Mouse (Mus musculus) cerebellum, adult 11 months (tissue): ENCODE data around the gene Bicdl1.
A peak's percentile ranks its signal among the peaks of the same experiment; 100 is the strongest.
"Not testable (repeated sequence)": the region's sequence is repeated elsewhere in the genome, so short reads cannot be mapped to it uniquely, and the experiment has no call there.

ENCODE experiments used
- DNase-seq: peaks from one replicate; pipeline ENCODE4 v3.0.0; 2022

Gene Bicdl1

GRCm38 (mm10) chr5:115731001-115731731 lies at the start of gene Bicdl1:
Gene Bicdl1 (minus strand): TSS chr5:115731621.
- DNase-seq = peak; percentile 57

- no peak for DNase-seq
These were observed 45.5 kb upstream of the Bicdl1 start for GRCm38 (mm10) chr5:115776911-115777310.

- DNase-seq = no peak
These were observed 43.9 kb upstream of the Bicdl1 start for GRCm38 (mm10) chr5:115775350-115775749.

- no peak for DNase-seq
These were observed 38.6 kb upstream of the Bicdl1 start for GRCm38 (mm10) chr5:115770048-115770447.

- DNase-seq = no peak
These were observed 37.7 kb upstream of the Bicdl1 start for GRCm38 (mm10) chr5:115769116-115769515.

- DNase-seq = no peak
These were observed 35.4 kb upstream of the Bicdl1 start for GRCm38 (mm10) chr5:115766821-115767220.

GRCm38 (mm10) chr5:115763981-115764380 lies 32.6 kb upstream of the Bicdl1 start:
- DNase-seq = no peak

GRCm38 (mm10) chr5:115760903-115761302 lies 29.5 kb upstream of the Bicdl1 start:
- DNase-seq = no peak

GRCm38 (mm10) chr5:115758431-115759180 lies 27.2 kb upstream of the Bicdl1 start:
- DNase-seq = no peak

- DNase-seq = no peak
These were observed 26.1 kb upstream of the Bicdl1 start for GRCm38 (mm10) chr5:115757516-115757915.

- no peak for DNase-seq
These were observed 24.1 kb upstream of the Bicdl1 start for GRCm38 (mm10) chr5:115755501-115755900.

GRCm38 (mm10) chr5:115754831-115755230 lies 23.4 kb upstream of the Bicdl1 start:
- DNase-seq = no peak

GRCm38 (mm10) chr5:115752883-115753282 lies 21.5 kb upstream of the Bicdl1 start:
- no peak for DNase-seq

GRCm38 (mm10) chr5:115751916-115752315 lies 20.5 kb upstream of the Bicdl1 start:
- DNase-seq = not testable (repeated sequence)

GRCm38 (mm10) chr5:115748316-115748715 lies 16.9 kb upstream of the Bicdl1 start:
- no peak for DNase-seq

- DNase-seq = no peak
These were observed 13.9 kb upstream of the Bicdl1 start for GRCm38 (mm10) chr5:115745319-115745718.

GRCm38 (mm10) chr5:115738032-115738431 lies 6.6 kb upstream of the Bicdl1 start:
- DNase-seq = no peak

- DNase-seq = no peak
These were observed 3.1 kb upstream of the Bicdl1 start for GRCm38 (mm10) chr5:115734570-115734969.

- DNase-seq = no peak
These were observed 1.4 kb upstream of the Bicdl1 start for GRCm38 (mm10) chr5:115732849-115733216.

GRCm38 (mm10) chr5:115732176-115732848 lies 891 bp upstream of the Bicdl1 start:
- peak; percentile 99 for DNase-seq

GRCm38 (mm10) chr5:115731732-115732175 lies 333 bp upstream of the Bicdl1 start:
- DNase-seq = no peak

- no peak for DNase-seq
These were observed 1.1 kb downstream of the Bicdl1 start for GRCm38 (mm10) chr5:115730314-115730713.

GRCm38 (mm10) chr5:115726581-115726980 lies 4.8 kb downstream of the Bicdl1 start:
- no peak for DNase-seq

- DNase-seq = no peak
These were observed 5.4 kb downstream of the Bicdl1 start for GRCm38 (mm10) chr5:115726019-115726418.
